Mouse (Mus musculus): Measurements from ENCODE around the gene Gm8332. TPM values are rescaled to one million over a fixed set of nuclear protein-coding genes. Genes with fewer than 3 reads are reported as not detected.
"Not testable (repeated sequence)": the region's sequence is repeated elsewhere in the genome, so short reads cannot be mapped to it uniquely, and the experiment has no call there.

Gm8332 gene
- polyA plus RNA-seq, 1 experiment = not detected

DNA sequence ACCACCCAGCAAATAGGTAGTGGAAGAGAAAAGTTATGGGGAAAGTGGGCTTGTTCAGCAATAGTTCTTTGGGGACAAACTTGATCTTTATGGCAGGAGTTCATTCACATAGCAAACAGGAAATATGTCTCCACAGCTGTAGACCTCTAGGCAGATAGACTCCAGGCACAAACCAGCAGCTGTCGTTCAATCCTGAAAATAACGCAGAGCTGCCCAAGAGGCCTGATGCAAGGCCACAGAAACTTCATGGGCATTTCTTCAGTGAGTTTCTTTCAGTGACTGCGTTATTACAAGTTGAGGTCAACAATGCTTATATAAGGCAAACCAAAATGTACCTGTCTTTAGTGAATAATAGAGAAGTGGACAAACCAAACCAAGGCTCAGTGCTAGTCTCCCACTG is 30.5 kb downstream of the Gm8332 start:
- no peak overlapping the region for H3K27ac ChIP-seq (ENCODE audit: control insufficient read depth, insufficient read depth, low read length)
- no peaks in the 10 kb centered on the region for H3K4me1 ChIP-seq (replicated peaks; ENCODE audit: control insufficient read depth, insufficient read depth, low read length)
- no peak for DNase-seq
- no peaks in the 10 kb centered on the region for H3K36me3 ChIP-seq (ENCODE audit: control insufficient read depth, insufficient read depth, low read length)
- H3K27me3 ChIP-seq (ENCODE audit: control insufficient read depth, insufficient read depth, low read length) = no peaks in the 10 kb centered on the region
- 97% methylated on average over 3 of the region's 3 CpGs for WGBS
- no peak for TF ChIP-seq CTCF (IDR thresholded peaks at IDR 0.05; ENCODE audit: borderline replicate concordance, control insufficient read depth, extremely low read depth, insufficient read depth, low read length, poor library complexity)
- no peak for TF ChIP-seq POLR2A (IDR thresholded peaks at IDR 0.05; ENCODE audit: control insufficient read depth, extremely low read depth, insufficient read depth, low read length, poor library complexity)
- H3K4me3 ChIP-seq (ENCODE audit: control insufficient read depth, insufficient read depth, low read length) = no peak overlapping the region

GRCm38 (mm10) chr12:88218059-88218458 is 31.8 kb downstream of the Gm8332 start:
- DNase-seq; H3K27me3 ChIP-seq (ENCODE audit: control insufficient read depth, insufficient read depth, low read length); H3K4me1 ChIP-seq (replicated peaks; ENCODE audit: control insufficient read depth, insufficient read depth, low read length); H3K4me3 ChIP-seq (ENCODE audit: control insufficient read depth, insufficient read depth, low read length); H3K27ac ChIP-seq (ENCODE audit: control insufficient read depth, insufficient read depth, low read length); H3K36me3 ChIP-seq (ENCODE audit: control insufficient read depth, insufficient read depth, low read length): not testable (repeated sequence)

- Histone ChIP-seq H3K4me3 (ENCODE audit: control insufficient read depth, insufficient read depth, low read length) (no peak overlapping the region), H3K36me3 (ENCODE audit: control insufficient read depth, insufficient read depth, low read length) (no peaks in the 10 kb centered on the region), H3K27me3 (ENCODE audit: control insufficient read depth, insufficient read depth, low read length) (no peaks in the 10 kb centered on the region), H3K4me1 (replicated peaks; ENCODE audit: control insufficient read depth, insufficient read depth, low read length) (no peaks in the 10 kb centered on the region), H3K27ac (ENCODE audit: control insufficient read depth, insufficient read depth, low read length) (no peak overlapping the region)
- WGBS = 88% methylated on average over 12 of the region's 12 CpGs
- no peak for DNase-seq
- TF ChIP-seq CTCF (IDR thresholded peaks at IDR 0.05; ENCODE audit: borderline replicate concordance, control insufficient read depth, extremely low read depth, insufficient read depth, low read length, poor library complexity) (no peak), POLR2A (IDR thresholded peaks at IDR 0.05; ENCODE audit: control insufficient read depth, extremely low read depth, insufficient read depth, low read length, poor library complexity) (no peak)
Measured at GRCm38 (mm10) chr12:88214641-88215040, 35.3 kb downstream of the Gm8332 start.

- H3K27me3 ChIP-seq (ENCODE audit: control insufficient read depth, insufficient read depth, low read length); DNase-seq; H3K4me3 ChIP-seq (ENCODE audit: control insufficient read depth, insufficient read depth, low read length); H3K27ac ChIP-seq (ENCODE audit: control insufficient read depth, insufficient read depth, low read length); H3K36me3 ChIP-seq (ENCODE audit: control insufficient read depth, insufficient read depth, low read length); H3K4me1 ChIP-seq (replicated peaks; ENCODE audit: control insufficient read depth, insufficient read depth, low read length): not testable (repeated sequence)
- WGBS = 92% methylated on average over 9 of the region's 9 CpGs
Measured at GRCm38 (mm10) chr12:88211458-88211857, 38.4 kb downstream of the Gm8332 start.

DNA sequence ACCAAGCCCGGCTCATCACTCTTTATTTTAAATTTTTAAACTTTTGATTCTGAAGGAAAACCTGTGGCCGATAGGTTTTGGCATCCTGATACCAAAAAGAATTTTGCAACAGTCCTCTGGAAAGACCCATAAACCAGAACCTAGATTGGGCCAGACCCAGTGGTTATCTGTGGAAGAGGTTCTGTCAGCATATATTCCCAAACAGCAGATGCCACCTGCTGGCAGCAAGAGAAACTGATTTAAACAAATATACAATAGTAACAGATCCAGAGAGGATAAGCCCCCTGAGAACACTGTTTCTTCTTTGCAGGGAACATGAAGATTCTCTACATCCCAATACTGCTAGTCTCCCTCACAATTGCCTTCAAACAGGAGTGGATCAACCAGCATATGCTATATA is 47.0 kb downstream of the Gm8332 start:
- H3K27me3 ChIP-seq (ENCODE audit: control insufficient read depth, insufficient read depth, low read length) = no peaks in the 10 kb centered on the region
- H3K4me3 ChIP-seq (ENCODE audit: control insufficient read depth, insufficient read depth, low read length) = no peak overlapping the region
- no peak for DNase-seq
- no peaks in the 10 kb centered on the region for H3K36me3 ChIP-seq (ENCODE audit: control insufficient read depth, insufficient read depth, low read length)
- 96% methylated on average over 2 of the region's 2 CpGs for WGBS
- no peak for TF ChIP-seq POLR2A (IDR thresholded peaks at IDR 0.05; ENCODE audit: control insufficient read depth, extremely low read depth, insufficient read depth, low read length, poor library complexity)
- TF ChIP-seq CTCF (IDR thresholded peaks at IDR 0.05; ENCODE audit: borderline replicate concordance, control insufficient read depth, extremely low read depth, insufficient read depth, low read length, poor library complexity) = no peak
- no peak overlapping the region for H3K27ac ChIP-seq (ENCODE audit: control insufficient read depth, insufficient read depth, low read length)
- H3K4me1 ChIP-seq (replicated peaks; ENCODE audit: control insufficient read depth, insufficient read depth, low read length) = no peaks in the 10 kb centered on the region

Other genes with a start within 250 kb of the Gm8332 start
- not detected in 2 replicates for gene Gm2075, start 238.3 kb downstream of the Gm8332 start, polyA plus RNA-seq (2012; rRNA removed)
- gene Gm6803, start 231.3 kb downstream of the Gm8332 start, polyA plus RNA-seq (2012; rRNA removed) = not detected in 2 replicates
- not detected in 2 replicates for gene Gm2056, start 223.1 kb downstream of the Gm8332 start, polyA plus RNA-seq (2012; rRNA removed)
- gene Gm16368, start 166.4 kb downstream of the Gm8332 start, polyA plus RNA-seq (2012; rRNA removed) = not detected in 2 replicates
- gene Gm10436, start 68.0 kb downstream of the Gm8332 start, polyA plus RNA-seq (2012; rRNA removed) = not detected in 2 replicates
- 0.07 TPM in 1 of 2 replicates, not detected in the other for gene Gm5662, start 24.4 kb upstream of the Gm8332 start, polyA plus RNA-seq (2012; rRNA removed)
- gene Gm5039, start 73.9 kb upstream of the Gm8332 start, polyA plus RNA-seq (2012; rRNA removed) = not detected in 2 replicates
- gene Adck1, start 110.5 kb upstream of the Gm8332 start, polyA plus RNA-seq (2012; rRNA removed) = 24.9 and 29.0 TPM in 2 replicates